Mouse (Mus musculus): ENCODE results near the gene Lamtor4. TPM values are rescaled to one million over a fixed set of nuclear protein-coding genes. Genes with fewer than 3 reads are reported as not detected.

Gene Lamtor4
- polyA plus RNA-seq, 1 experiment from 2014 or later, result 91.0 TPM

DNA sequence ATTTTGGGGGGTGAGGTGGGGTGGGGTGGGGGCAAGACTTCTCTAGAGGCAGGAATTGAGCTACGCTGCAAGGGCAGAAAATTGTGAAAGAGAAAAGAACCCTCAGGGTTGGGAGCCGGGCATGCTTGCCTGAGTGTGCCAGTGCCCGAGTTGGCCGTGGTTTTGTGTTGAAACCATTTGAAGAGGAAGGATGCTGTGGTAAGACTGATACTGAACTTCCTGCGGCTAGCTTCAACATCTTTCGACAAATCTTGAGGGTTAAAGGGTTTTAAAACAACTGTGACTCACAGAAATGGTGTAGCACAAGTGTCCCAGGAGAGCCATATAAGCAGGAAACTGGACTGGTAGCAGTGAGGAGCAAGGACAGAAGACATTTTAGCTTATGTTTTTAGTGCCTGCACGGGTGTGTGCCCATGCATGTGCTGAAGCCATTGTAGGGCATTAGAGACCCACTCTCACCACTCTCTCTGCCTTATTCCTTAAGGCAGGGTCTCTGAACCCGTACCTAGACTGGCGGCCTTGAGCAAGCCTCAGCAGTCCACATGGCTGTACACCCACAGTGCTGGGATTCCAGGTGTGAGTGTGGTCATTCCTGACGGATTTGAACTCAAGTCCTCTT lies 1.8 kb downstream of the Lamtor4 start:
- no peak for TF ChIP-seq EP300 (optimal IDR thresholded peaks at IDR 0.05)
- no peak for TF ChIP-seq CTCF (IDR thresholded peaks at IDR 0.05; ENCODE audit: low read depth)
- Histone ChIP-seq H3K36me3 (ENCODE audit: control insufficient read depth, insufficient read depth, low read length) (peaks cover 10% of the 10 kb centered on the region; the same call in 1 of the 2 replicates), H3K27me3 (ENCODE audit: control insufficient read depth, insufficient read depth, low read length) (no peaks in the 10 kb centered on the region), H3K4me2 (replicated peaks; ENCODE audit: low read depth) (no peak overlapping the region), H3K27ac (replicated peaks) (no peak overlapping the region), H3K9ac (ENCODE audit: low read length) (no peak overlapping the region), H3K9me3 (ENCODE audit: control insufficient read depth, low read length) (no peaks in the 10 kb centered on the region), H3K4me3 (ENCODE audit: low read depth, low read length) (no peak overlapping the region), H3K4me1 (replicated peaks; ENCODE audit: control insufficient read depth, insufficient read depth) (0 out of 2 replicates have a peak, but pooled peaks cover 5% of the 10 kb centered on the region)
- DNase-seq (ENCODE audit: low spot score) (no peak), ATAC-seq (ENCODE audit: low FRiP score, low TSS enrichment) (no peak)
- WGBS, result 89% methylated on average over 10 of the region's 10 CpGs

DNA sequence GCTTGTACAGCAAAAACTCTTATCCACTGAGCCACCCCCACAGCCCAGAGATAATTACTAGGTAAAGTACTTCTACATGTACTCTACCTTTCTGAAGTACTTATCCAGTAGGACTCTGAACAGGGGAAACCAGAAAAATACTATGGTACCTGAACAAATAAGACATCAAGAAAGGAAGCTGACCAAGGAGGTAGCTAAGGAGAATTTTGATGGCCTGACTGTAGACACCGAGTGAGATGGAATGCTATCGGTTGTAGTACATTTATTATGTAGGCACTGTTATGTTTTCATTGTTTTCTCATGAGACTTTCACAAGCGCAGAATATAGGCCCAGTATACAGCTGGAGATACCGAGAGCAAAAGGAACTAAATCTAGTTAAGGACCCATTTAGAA lies 2.3 kb downstream of the Lamtor4 start:
- H3K9me3 ChIP-seq (ENCODE audit: control insufficient read depth, low read length), result no peaks in the 10 kb centered on the region
- H3K27ac ChIP-seq (replicated peaks), result no peak overlapping the region
- no peak overlapping the region for H3K4me2 ChIP-seq (replicated peaks; ENCODE audit: low read depth)
- H3K9ac ChIP-seq (ENCODE audit: low read length), result no peak overlapping the region
- H3K4me3 ChIP-seq (ENCODE audit: low read depth, low read length), result no peak overlapping the region
- DNase-seq (ENCODE audit: low spot score) (no peak), ATAC-seq (ENCODE audit: low FRiP score, low TSS enrichment) (no peak)
- TF ChIP-seq EP300 (optimal IDR thresholded peaks at IDR 0.05) (no peak), CTCF (IDR thresholded peaks at IDR 0.05; ENCODE audit: low read depth) (no peak)
- WGBS, result 90% methylated on average over 4 of the region's 4 CpGs
- H3K27me3 ChIP-seq (ENCODE audit: control insufficient read depth, insufficient read depth, low read length), result no peaks in the 10 kb centered on the region
- 0 out of 2 replicates have a peak, but pooled peaks cover 5% of the 10 kb centered on the region for H3K4me1 ChIP-seq (replicated peaks; ENCODE audit: control insufficient read depth, insufficient read depth)
- peaks cover 10% of the 10 kb centered on the region; the same call in 1 of the 2 replicates for H3K36me3 ChIP-seq (ENCODE audit: control insufficient read depth, insufficient read depth, low read length)

DNA sequence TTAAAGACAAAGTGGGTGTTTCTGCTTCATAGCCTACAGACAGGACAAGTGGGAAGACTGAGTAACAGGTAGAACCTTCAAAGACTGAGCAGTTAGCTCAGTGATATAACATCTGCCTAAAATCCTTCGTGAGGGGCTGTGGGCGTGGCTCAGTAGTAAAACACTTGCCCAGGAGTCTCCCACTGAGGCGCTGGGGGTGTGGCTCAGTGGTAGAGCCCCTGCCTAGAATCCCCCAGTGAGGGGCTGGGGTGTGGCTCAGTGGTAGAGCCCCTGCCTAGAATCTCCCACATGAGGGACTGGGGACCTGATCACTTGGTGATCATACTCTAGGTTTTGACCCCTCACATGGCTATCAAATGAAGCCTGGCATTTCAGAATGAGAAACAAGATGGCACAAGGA lies 2.8 kb downstream of the Lamtor4 start:
- 0 out of 2 replicates have a peak, but pooled peaks cover 5% of the 10 kb centered on the region for H3K4me1 ChIP-seq (replicated peaks; ENCODE audit: control insufficient read depth, insufficient read depth)
- H3K27me3 ChIP-seq (ENCODE audit: control insufficient read depth, insufficient read depth, low read length), result no peaks in the 10 kb centered on the region
- ATAC-seq (ENCODE audit: low FRiP score, low TSS enrichment) (no peak), DNase-seq (ENCODE audit: low spot score) (no peak)
- H3K4me3 ChIP-seq (ENCODE audit: low read depth, low read length), result no peak overlapping the region
- no peak overlapping the region for H3K27ac ChIP-seq (replicated peaks)
- H3K9ac ChIP-seq (ENCODE audit: low read length), result no peak overlapping the region
- H3K4me2 ChIP-seq (replicated peaks; ENCODE audit: low read depth), result no peak overlapping the region
- H3K9me3 ChIP-seq (ENCODE audit: control insufficient read depth, low read length), result no peaks in the 10 kb centered on the region
- peaks cover 10% of the 10 kb centered on the region; the same call in 1 of the 2 replicates for H3K36me3 ChIP-seq (ENCODE audit: control insufficient read depth, insufficient read depth, low read length)
- no peak for TF ChIP-seq CTCF (IDR thresholded peaks at IDR 0.05; ENCODE audit: low read depth)
- TF ChIP-seq EP300 (optimal IDR thresholded peaks at IDR 0.05), result no peak
- WGBS, result 73% methylated on average over 3 of the region's 3 CpGs

DNA sequence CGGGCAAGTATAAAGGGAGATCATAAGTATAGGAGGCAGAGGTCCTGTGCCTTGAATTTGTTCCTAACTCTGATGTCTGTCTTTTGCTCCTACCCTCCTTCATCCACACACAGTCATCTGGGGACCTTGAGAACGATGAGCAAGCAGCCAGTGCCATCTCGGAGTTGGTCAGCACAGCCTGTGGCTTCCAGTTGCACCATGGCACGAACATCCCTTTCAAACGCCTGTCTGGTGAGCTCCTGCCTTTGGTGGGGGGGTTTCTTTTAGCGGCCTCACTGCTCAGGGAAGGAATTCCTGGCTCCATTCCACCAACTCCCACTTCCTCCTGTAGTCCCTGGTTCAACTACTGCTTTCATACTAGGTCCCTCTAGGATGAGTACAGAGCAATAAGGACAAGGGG lies 3.3 kb downstream of the Lamtor4 start:
- peaks cover 10% of the 10 kb centered on the region; the same call in 1 of the 2 replicates for H3K36me3 ChIP-seq (ENCODE audit: control insufficient read depth, insufficient read depth, low read length)
- H3K4me3 ChIP-seq (ENCODE audit: low read depth, low read length), result no peak overlapping the region
- 82% methylated on average over 6 of the region's 6 CpGs for WGBS
- H3K9me3 ChIP-seq (ENCODE audit: control insufficient read depth, low read length), result no peaks in the 10 kb centered on the region
- H3K4me1 ChIP-seq (replicated peaks; ENCODE audit: control insufficient read depth, insufficient read depth), result 0 out of 2 replicates have a peak, but pooled peaks cover 5% of the 10 kb centered on the region
- H3K27ac ChIP-seq (replicated peaks), result no peak overlapping the region
- ATAC-seq (ENCODE audit: low FRiP score, low TSS enrichment) (no peak), DNase-seq (ENCODE audit: low spot score) (no peak)
- H3K4me2 ChIP-seq (replicated peaks; ENCODE audit: low read depth), result no peak overlapping the region
- no peak overlapping the region for H3K9ac ChIP-seq (ENCODE audit: low read length)
- no peaks in the 10 kb centered on the region for H3K27me3 ChIP-seq (ENCODE audit: control insufficient read depth, insufficient read depth, low read length)
- TF ChIP-seq CTCF (IDR thresholded peaks at IDR 0.05; ENCODE audit: low read depth) (no peak), EP300 (optimal IDR thresholded peaks at IDR 0.05) (no peak)

DNA sequence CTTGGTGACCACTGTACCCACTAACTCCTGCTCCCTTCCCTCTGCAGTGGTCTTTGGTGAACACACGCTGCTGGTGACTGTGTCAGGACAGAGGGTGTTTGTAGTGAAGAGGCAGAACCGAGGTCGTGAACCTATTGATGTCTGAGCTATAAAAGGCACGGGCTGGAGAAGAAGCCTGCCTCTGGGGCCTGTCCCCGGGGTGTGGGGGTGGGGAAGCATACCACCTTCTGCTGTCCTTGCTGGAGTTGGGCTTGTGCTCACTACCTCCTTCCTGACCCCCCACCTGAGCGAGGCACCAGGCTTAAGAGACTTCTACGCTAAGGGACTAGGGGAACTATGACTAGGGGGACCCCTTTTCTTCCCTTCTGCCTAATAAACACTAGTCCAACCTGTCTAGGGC lies 3.7 kb downstream of the Lamtor4 start:
- Histone ChIP-seq H3K4me3 (ENCODE audit: low read depth, low read length) (no peak overlapping the region), H3K27me3 (ENCODE audit: control insufficient read depth, insufficient read depth, low read length) (no peaks in the 10 kb centered on the region), H3K27ac (replicated peaks) (no peak overlapping the region), H3K9ac (ENCODE audit: low read length) (no peak overlapping the region), H3K36me3 (ENCODE audit: control insufficient read depth, insufficient read depth, low read length) (peaks cover 10% of the 10 kb centered on the region; the same call in 1 of the 2 replicates), H3K9me3 (ENCODE audit: control insufficient read depth, low read length) (no peaks in the 10 kb centered on the region), H3K4me1 (replicated peaks; ENCODE audit: control insufficient read depth, insufficient read depth) (0 out of 2 replicates have a peak, but pooled peaks cover 5% of the 10 kb centered on the region), H3K4me2 (replicated peaks; ENCODE audit: low read depth) (no peak overlapping the region)
- TF ChIP-seq EP300 (optimal IDR thresholded peaks at IDR 0.05), result no peak
- TF ChIP-seq CTCF (IDR thresholded peaks at IDR 0.05; ENCODE audit: low read depth), result no peak
- WGBS, result 75% methylated on average over 7 of the region's 7 CpGs
- DNase-seq (ENCODE audit: low spot score), result no peak
- no peak for ATAC-seq (ENCODE audit: low FRiP score, low TSS enrichment)

DNA sequence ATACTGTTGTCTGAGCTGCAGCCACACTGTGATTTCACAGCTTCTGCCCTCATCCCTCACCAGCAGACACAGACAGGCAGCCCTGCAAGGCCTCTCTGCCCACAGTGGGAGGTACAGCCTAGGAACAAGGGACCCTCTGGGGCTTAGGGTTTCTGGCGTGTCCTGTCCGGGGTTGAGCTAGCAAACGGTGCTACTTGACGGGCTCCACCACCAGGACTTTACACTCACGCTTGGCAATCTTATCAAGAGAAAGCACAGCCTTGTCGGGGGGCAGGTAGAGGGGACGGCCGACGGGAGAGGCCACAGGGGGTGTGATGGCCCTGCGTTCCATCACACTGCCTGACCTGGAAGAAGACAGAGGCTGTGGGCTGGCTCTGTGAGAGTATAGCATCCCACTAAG lies 4.8 kb downstream of the Lamtor4 start:
- WGBS, result 71% methylated on average over 10 of the region's 10 CpGs
- H3K36me3 ChIP-seq (ENCODE audit: control insufficient read depth, insufficient read depth, low read length), result peaks cover 10% of the 10 kb centered on the region; the same call in 1 of the 2 replicates

More for the DNA sequence above, 4.8 kb downstream of the Lamtor4 start:
- Histone ChIP-seq H3K4me1 (replicated peaks; ENCODE audit: control insufficient read depth, insufficient read depth) (0 out of 2 replicates have a peak, but pooled peaks cover 7% of the 10 kb centered on the region), H3K9ac (ENCODE audit: low read length) (no peak overlapping the region), H3K27me3 (ENCODE audit: control insufficient read depth, insufficient read depth, low read length) (no peaks in the 10 kb centered on the region), H3K27ac (replicated peaks) (no peak overlapping the region), H3K9me3 (ENCODE audit: control insufficient read depth, low read length) (no peaks in the 10 kb centered on the region), H3K4me2 (replicated peaks; ENCODE audit: low read depth) (no peak overlapping the region), H3K4me3 (ENCODE audit: low read depth, low read length) (no peak overlapping the region)
- DNase-seq (ENCODE audit: low spot score) (no peak), ATAC-seq (ENCODE audit: low FRiP score, low TSS enrichment) (no peak)
- TF ChIP-seq EP300 (optimal IDR thresholded peaks at IDR 0.05) (no peak), CTCF (IDR thresholded peaks at IDR 0.05; ENCODE audit: low read depth) (no peak)

All from stomach, postnatal 0 days (tissue).